Mouse (Mus musculus): ENCODE measurements around the gene Nup50.
A peak's percentile ranks its signal among the peaks of the same experiment; 100 is the strongest.

Gene Nup50

DNA sequence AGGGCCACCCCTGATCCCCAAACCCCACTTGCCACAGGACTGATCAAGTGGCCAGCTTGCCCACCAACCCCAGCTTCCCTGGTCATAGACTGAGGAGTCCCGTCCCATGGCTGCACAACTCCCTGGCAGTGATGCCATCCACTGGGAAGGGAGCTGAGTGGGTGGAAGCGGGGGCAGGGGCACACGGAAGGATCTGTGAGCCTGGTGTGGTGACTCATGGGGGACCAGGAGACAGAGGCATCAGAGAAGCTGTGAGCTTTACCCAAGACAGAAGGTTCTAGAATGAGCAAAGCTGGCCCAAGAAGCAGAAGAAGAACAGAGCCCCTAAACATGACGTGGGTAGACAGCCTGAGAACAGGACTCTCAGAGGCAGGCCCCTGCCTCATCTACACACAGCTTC, 26.8 kb downstream of the Nup50 start:
- DNase-seq (ENCODE audit: low spot score in 2 of 2) = no peak

DNA sequence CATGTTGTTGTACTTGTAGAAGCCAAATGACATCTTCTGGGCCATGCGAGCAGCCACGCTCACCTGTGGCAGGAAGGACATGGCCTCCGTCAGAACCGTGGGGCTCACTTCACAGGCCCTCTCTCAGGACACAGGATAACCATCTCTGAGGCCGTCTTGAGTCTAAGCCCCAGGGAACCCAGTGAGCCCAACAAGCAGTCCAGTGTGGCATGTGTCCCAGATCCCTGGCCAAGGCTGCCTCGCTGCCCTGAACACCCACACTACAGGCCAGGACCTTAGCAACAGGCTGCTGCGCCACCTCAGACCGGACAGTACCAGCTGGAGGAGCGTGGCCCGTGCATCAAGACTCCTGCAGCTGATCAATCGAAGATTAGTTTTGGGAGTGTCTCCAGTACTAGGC, 30.0 kb downstream of the Nup50 start:
- no peak for DNase-seq (ENCODE audit: low spot score in 2 of 2)

- DNase-seq (ENCODE audit: low spot score in 2 of 2) = no peak
Observed at GRCm38 (mm10) chr15:84957851-84958250, 34.6 kb downstream of the Nup50 start.

DNA sequence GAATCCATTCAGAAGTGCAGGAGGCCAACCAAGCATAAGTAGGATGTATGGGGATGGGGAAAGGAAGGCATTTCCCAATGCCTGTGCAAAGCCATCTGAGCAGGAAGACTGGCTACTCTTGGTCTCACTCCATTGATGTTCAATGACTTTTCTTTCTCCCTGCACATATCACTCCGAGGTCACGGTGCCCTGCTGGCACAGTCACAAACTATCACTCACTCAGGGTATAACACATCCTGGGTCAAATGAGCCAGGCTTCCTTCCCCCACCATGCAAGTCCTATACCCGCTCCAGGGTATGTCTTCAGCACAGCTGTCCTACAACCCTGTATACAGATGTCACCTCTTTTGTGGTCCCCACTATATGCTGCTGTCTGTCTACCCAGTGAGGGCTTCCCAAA, 35.1 kb downstream of the Nup50 start:
- no peak for DNase-seq (ENCODE audit: low spot score in 2 of 2)

- no peak for DNase-seq (ENCODE audit: low spot score in 2 of 2)
Observed at GRCm38 (mm10) chr15:84959891-84960290, 36.7 kb downstream of the Nup50 start.

GRCm38 (mm10) chr15:84960692-84961091, 37.5 kb downstream of the Nup50 start:
- DNase-seq (ENCODE audit: low spot score in 2 of 2) = no peak

GRCm38 (mm10) chr15:84962518-84962917, 39.3 kb downstream of the Nup50 start:
- no peak for DNase-seq (ENCODE audit: low spot score in 2 of 2)

- no peak for DNase-seq (ENCODE audit: low spot score in 2 of 2)
Observed at GRCm38 (mm10) chr15:84964771-84965170, 41.6 kb downstream of the Nup50 start.

DNA sequence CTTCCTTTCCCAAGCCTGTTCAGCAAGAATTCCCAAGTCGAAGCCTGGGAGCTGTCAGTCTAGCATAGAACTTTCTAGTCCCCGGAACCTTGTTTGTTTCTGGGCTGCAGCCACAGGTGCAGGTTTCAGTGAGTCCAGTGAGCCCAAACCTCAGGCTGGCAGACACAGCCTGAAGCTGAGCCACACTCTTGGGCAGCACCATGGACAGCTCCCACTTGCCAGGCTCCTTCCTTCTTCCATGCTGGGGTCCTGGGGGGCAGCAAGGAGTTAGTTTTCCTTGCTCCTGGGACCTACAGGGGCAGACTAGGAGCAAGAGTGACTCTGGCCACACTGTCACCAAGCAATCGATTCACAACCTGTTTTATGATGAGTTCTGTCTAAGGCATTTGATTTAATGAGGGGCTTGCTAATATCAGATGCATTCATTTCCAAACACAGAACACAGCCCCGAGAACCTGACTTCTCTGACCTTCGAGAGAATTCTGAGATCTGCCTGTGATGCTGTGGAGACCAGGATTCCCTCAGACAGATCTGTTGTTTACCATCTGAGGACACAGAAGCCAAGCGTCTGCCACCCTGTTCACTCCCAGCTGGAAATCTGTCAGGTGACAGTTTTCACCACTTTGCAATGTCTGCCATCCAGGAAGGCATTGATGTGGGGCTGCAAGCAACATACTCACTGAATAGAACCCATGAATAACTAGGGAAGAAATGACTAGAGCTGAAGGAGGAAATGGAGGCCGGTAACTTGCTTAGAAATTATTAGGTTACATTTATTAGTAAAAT, 42.6 kb downstream of the Nup50 start:
- DNase-seq (ENCODE audit: low spot score in 2 of 2) = peak; percentile 43 to 83

GRCm38 (mm10) chr15:84968534-84968933, 45.3 kb downstream of the Nup50 start:
- DNase-seq (ENCODE audit: low spot score in 2 of 2) = no peak

DNA sequence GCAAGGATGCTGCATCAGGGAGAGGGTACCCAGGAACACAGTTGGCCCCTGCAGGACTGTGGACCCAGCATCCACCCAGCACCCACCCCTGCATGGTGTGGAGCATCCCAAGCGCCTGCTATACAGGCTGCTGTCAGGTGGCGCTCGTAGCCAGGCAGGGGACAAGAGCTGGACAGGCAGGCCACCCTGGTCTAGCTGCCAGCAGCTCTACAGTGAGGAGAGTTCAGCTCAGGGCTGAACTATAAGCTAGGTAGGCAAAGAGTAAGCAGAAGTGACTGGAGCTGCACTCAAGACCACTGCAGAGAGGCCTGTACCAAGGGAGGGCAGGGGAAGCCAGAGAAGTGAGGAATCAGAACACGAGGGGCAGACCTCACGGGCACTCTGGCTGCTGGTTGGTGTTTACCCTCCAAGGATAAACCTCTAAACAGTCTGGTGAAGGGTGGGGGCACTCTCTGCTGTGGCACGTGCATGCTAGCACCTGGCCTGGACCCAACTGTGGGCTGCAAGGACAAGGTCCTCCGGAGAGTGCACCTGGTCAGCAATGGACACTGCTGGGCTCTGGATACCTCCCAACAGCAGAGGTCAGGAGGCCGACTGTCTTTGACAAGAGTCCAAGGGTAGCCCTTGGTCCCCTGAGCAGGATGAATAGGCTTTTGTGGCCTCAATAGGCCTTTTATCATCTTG, 49.8 kb downstream of the Nup50 start:
- no peak for DNase-seq (ENCODE audit: low spot score in 2 of 2)

- DNase-seq (ENCODE audit: low spot score in 2 of 2) = no peak
Observed at GRCm38 (mm10) chr15:84973544-84973871, 50.3 kb downstream of the Nup50 start.

GRCm38 (mm10) chr15:84975729-84976128, 52.5 kb downstream of the Nup50 start:
- no peak for DNase-seq (ENCODE audit: low spot score in 2 of 2)

- no peak for DNase-seq (ENCODE audit: low spot score in 2 of 2)
Observed at GRCm38 (mm10) chr15:84981609-84982313, 58.5 kb downstream of the Nup50 start.

GRCm38 (mm10) chr15:84982888-84983287, 59.7 kb downstream of the Nup50 start:
- no peak for DNase-seq (ENCODE audit: low spot score in 2 of 2)

GRCm38 (mm10) chr15:84983721-84984120, 60.5 kb downstream of the Nup50 start:
- no peak for DNase-seq (ENCODE audit: low spot score in 2 of 2)

- no peak for DNase-seq (ENCODE audit: low spot score in 2 of 2)
Observed at GRCm38 (mm10) chr15:84985516-84986160, 62.4 kb downstream of the Nup50 start.

DNA sequence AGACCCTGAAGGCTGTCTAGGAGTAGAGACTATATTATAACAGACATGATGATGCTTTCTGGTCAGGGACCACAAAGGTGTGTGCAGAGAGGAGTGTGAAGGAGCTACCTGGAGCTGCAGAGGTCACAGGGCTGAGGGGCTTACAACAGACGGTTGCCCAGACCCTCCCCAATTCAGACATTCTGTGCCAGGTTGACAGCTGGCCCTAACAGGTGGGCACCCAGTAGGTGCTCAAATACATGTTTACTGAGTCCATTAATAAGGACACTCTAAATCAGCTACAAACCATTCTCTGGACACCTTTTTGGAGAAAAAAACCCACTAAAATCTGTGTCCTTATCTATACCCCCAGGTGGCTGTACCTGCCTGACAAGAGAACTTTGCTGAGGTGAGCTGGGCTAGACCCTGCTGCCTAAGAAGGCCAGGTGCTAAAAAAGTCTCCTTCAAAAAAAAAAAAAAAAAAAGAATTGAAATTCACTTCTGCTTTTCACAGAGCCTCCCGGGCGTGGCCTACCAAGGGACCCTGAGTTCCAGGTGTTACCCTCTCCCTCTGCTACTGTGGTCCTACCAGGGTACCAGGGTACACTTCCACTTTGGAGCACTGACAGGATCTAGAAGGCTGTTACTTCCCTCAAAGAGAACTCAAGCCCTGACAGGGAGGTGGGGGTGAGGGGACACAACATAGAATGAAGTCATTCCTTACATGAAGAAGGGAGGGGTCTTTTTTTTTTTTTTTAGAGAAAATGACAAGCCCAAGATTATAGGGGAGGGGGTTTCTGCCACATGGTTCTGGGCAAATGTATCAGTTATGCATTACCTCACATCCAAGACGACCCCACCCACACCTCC, 63.2 kb downstream of the Nup50 start:
- peak in 1 of 2 experiments; percentile 32 for DNase-seq (ENCODE audit: low spot score in 2 of 2)

GRCm38 (mm10) chr15:84987020-84987815, 64.0 kb downstream of the Nup50 start:
- DNase-seq (ENCODE audit: low spot score in 2 of 2) = peak; percentile 41 to 77
